Mouse (Mus musculus) kidney, embryonic 16.5 days (tissue): ENCODE measurements at regions not wholly inside any gene's neighbourhood (a gene's known extent, or its start where the extent isn't known, plus 50 kb on each side); places are given as distances from the start of the nearest gene placed in this dataset.
A peak's percentile ranks its signal among the peaks of the same experiment; 100 is the strongest.

Experiments used
- ATAC-seq: fragments of 200-750 bp; cut with Nextera tagmentation; 2 replicates; pipeline ENCODE4 v1.8.0; 2017; ENCODE audit warnings: moderate TSS enrichment; ENCODE audit not compliant: low FRiP score, low TSS enrichment
- H3K27ac ChIP-seq: fragments of 300-500 bp; sonication (generic); 2 replicates; pipeline ENCODE4 v1.5.1; 2014; ENCODE audit warnings: low read length
- H3K27me3 ChIP-seq: fragments of 300-500 bp; sonication (generic); 2 replicates; pipeline ENCODE4 v1.6.1; 2014; ENCODE audit warnings: low read length, control low read depth, mixed read lengths; ENCODE audit not compliant: insufficient read depth
- H3K36me3 ChIP-seq: fragments of 300-500 bp; sonication (generic); 2 replicates; pipeline ENCODE4 v1.6.1; 2014; ENCODE audit warnings: low read length, control low read depth, mixed read lengths; ENCODE audit not compliant: insufficient read depth
- H3K4me1 ChIP-seq: fragments of 300-500 bp; sonication (generic); 2 replicates; pipeline ENCODE4 v1.6.1; 2014; ENCODE audit warnings: low read length, control low read depth, mixed read lengths; ENCODE audit not compliant: insufficient read depth
- H3K4me2 ChIP-seq: fragments of 300-500 bp; sonication (generic); replicated peaks from 2 replicates; pipeline ENCODE4 v1.6.1; 2014; ENCODE audit warnings: low read depth, low read length
- H3K4me3 ChIP-seq: fragments of 300-500 bp; sonication (generic); 2 replicates; pipeline ENCODE4 v1.5.1; 2014; ENCODE audit warnings: mild to moderate bottlenecking, low read length
- H3K9ac ChIP-seq: fragments of 300-500 bp; sonication (generic); replicated peaks from 2 replicates; pipeline ENCODE4 v1.6.1; 2014; ENCODE audit warnings: low read length
- H3K9me3 ChIP-seq: fragments of 300-500 bp; sonication (generic); 2 replicates; pipeline ENCODE4 v1.6.1; 2016; ENCODE audit warnings: low read length, control low read depth
- WGBS: fragments of 180-500 bp; shearing (Covaris S2); extraction: QIAGEN DNeasy Blood & Tissue Kit; methylation state at CpG from one replicate; pipeline ENCODE4 v1.1.7; 2014; 5-methylcytosine and 5-hydroxymethylcytosine counted together

- H3K36me3 ChIP-seq = no peaks in the 10 kb centered on the region
- H3K27me3 ChIP-seq = no peaks in the 10 kb centered on the region
- no peak overlapping the region for H3K27ac ChIP-seq
- H3K4me2 ChIP-seq = no peak overlapping the region
- 79% methylated on average over 5 of the region's 5 CpGs for WGBS
- H3K9me3 ChIP-seq = no peaks in the 10 kb centered on the region
- no peak overlapping the region for H3K4me3 ChIP-seq
- no peak overlapping the region for H3K9ac ChIP-seq
- ATAC-seq = no peak
- no peaks in the 10 kb centered on the region for H3K4me1 ChIP-seq
Measured at GRCm38 (mm10) chr3:102673506-102673905, 60.8 kb upstream of the Tspan2 start.

GRCm38 (mm10) chr3:102674068-102674467 lies 60.3 kb upstream of the Tspan2 start:
- Histone ChIP-seq H3K27ac (no peak overlapping the region), H3K4me2 (no peak overlapping the region), H3K36me3 (no peaks in the 10 kb centered on the region), H3K9me3 (no peaks in the 10 kb centered on the region), H3K27me3 (no peaks in the 10 kb centered on the region), H3K9ac (no peak overlapping the region), H3K4me1 (no peaks in the 10 kb centered on the region), H3K4me3 (no peak overlapping the region)
- ATAC-seq = no peak
- WGBS = 25% methylated on average over 2 of the region's 2 CpGs

GRCm38 (mm10) chr3:102676946-102677534 lies 57.3 kb upstream of the Tspan2 start:
- H3K27ac ChIP-seq = no peak overlapping the region
- H3K9me3 ChIP-seq = no peaks in the 10 kb centered on the region
- WGBS = 73% methylated on average over 7 of the region's 7 CpGs
- H3K36me3 ChIP-seq = no peaks in the 10 kb centered on the region
- no peak overlapping the region for H3K9ac ChIP-seq
- H3K27me3 ChIP-seq = no peaks in the 10 kb centered on the region
- no peak for ATAC-seq
- no peak overlapping the region for H3K4me3 ChIP-seq
- H3K4me2 ChIP-seq = no peak overlapping the region
- no peaks in the 10 kb centered on the region for H3K4me1 ChIP-seq

- Histone ChIP-seq H3K36me3 (no peaks in the 10 kb centered on the region), H3K27me3 (no peaks in the 10 kb centered on the region), H3K9ac (no peak overlapping the region), H3K27ac (peak overlapping the region; percentile 27; the same call in 1 of the 2 replicates), H3K4me1 (no peaks in the 10 kb centered on the region), H3K4me3 (no peak overlapping the region), H3K9me3 (no peaks in the 10 kb centered on the region), H3K4me2 (no peak overlapping the region)
- peak; percentile 93 for ATAC-seq
- 51% methylated on average over 1 of the region's 1 CpGs for WGBS
Measured at GRCm38 (mm10) chr3:102678516-102678915, 55.8 kb upstream of the Tspan2 start.

- no peak for ATAC-seq
- Histone ChIP-seq H3K4me1 (no peaks in the 10 kb centered on the region), H3K9me3 (no peaks in the 10 kb centered on the region), H3K36me3 (no peaks in the 10 kb centered on the region), H3K4me2 (no peak overlapping the region), H3K27me3 (no peaks in the 10 kb centered on the region), H3K4me3 (no peak overlapping the region), H3K27ac (no peak overlapping the region), H3K9ac (no peak overlapping the region)
- WGBS = 77% methylated on average over 8 of the region's 8 CpGs
Measured at GRCm38 (mm10) chr3:102682424-102682823, 51.9 kb upstream of the Tspan2 start.

GRCm38 (mm10) chr3:102683541-102683940 lies 50.8 kb upstream of the Tspan2 start:
- Histone ChIP-seq H3K27me3 (no peaks in the 10 kb centered on the region), H3K27ac (no peak overlapping the region), H3K9ac (no peak overlapping the region), H3K36me3 (no peaks in the 10 kb centered on the region), H3K4me1 (no peaks in the 10 kb centered on the region), H3K9me3 (no peaks in the 10 kb centered on the region), H3K4me2 (no peak overlapping the region), H3K4me3 (no peak overlapping the region)
- ATAC-seq = no peak
- 79% methylated on average over 10 of the region's 10 CpGs for WGBS
